Mouse (Mus musculus) spleen, postnatal 14 days (tissue): ENCODE measurements around the gene Phactr1.

Experiments
- DNase-seq, 2 experiments: peaks; one replicate each; pipeline ENCODE4 v3.0.0; 2021 to 2022; ENCODE audit warnings: low spot score in 2 of 2

The Phactr1 gene

DNA sequence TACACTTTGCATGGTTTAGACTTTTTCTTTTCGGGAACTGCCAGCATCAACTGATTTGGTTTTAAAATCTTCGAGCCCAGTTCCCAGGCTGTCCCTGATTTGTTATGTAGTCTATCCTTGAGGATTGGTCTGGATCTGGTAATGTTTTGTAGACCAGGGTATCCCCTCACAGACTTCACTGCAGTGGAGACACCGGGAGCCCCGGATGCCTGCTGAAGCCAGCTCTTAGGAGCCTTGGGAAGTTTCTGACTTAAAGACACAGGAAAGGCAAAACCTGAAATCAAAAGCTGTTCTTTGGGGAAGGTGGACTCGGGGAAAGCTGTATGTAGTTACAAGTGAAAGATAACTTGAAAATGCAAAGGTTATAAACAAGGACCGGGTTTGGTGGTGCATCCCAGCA lies 186.6 kb downstream of the Phactr1 start:
- DNase-seq: no peak

DNA sequence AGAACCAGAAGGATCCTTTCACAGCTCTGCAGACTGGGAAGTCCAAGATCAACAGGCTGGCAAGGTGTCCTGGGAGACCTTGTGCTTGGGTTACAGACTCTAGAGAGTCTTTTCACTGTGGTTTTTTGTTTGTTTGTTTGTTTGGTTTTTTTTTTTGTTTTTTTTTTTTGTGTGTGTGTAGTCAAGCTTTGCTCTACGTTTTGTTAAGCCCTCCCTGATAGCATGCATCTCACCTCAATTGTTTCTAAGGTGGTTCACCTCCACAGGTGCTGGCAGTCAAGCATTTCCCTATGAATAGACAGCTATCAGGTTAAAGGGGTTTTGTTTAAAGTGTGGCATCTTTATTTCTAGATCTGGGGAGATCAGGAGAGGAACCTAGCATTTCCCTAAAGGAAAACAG lies 191.7 kb downstream of the Phactr1 start:
- DNase-seq: no peak

DNA sequence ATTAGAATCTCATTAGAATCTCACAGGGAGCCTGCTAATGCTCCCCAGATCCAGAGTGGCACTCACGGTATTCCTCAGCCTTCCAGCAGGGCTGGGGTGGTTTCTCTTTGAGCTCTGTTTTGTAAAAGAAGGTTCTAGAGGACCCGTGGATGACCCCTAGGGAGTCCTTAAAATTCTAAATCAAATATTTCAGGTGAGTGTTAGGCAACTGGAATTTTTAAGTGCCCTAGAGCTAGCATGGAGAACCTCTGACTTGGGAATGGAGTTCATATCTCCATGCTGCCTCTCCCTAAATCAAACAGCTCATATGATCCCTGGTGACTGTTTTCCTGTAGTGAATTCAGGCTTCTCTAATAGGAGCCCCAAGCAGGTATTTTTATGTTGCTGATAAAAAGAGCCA lies 197.9 kb downstream of the Phactr1 start:
- no peak for DNase-seq

DNA sequence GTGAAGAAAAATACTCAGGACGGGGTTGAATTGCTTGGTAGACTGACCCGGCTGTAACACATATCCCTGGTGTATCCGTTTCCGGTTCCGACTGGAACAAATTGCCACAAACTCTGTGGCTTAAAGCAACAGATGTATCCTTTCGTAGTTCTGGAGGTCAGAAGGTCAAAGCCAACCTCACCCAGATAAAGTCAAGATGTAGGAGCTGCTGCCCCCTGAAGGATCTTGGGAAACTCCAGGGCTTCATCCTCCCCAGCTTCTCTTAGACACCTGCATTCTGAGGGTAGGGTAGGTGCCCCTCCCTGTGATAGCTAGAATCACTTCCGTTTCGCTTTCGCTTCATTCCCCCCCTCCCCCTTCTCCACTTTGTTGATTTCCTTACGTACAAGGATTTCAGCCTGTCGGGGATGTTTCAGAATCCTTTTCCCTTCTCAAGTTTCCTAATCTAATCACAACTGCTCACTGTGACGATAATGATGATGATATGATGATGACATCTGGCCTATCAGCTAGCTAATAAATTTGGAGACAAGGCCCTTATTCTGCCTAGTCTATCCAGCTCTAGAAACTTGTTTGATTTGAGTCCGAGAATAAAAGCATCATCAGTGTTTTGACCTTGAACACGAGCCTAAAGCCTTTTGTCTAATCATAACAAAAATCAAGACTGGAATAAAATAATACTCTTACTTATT lies 203.8 kb downstream of the Phactr1 start:
- no peak for DNase-seq

DNA sequence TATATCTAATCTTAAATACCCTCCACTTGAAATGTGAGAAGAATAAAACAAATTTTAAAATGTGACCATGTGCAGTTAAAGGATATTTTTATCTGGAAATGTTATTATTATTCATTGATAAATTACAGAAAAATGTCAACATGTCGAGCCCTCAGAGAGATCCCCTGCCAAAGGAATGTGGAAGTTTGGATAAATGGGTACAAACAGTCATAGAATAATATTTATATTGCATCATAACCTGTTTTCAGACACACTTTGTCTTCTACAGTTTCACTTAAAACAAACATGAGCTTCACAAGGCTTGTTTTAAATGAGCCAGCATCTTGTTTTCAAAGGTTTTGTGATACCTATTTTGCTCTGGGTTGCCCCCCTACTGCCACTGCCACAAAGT lies 204.3 kb downstream of the Phactr1 start:
- DNase-seq: no peak

DNA sequence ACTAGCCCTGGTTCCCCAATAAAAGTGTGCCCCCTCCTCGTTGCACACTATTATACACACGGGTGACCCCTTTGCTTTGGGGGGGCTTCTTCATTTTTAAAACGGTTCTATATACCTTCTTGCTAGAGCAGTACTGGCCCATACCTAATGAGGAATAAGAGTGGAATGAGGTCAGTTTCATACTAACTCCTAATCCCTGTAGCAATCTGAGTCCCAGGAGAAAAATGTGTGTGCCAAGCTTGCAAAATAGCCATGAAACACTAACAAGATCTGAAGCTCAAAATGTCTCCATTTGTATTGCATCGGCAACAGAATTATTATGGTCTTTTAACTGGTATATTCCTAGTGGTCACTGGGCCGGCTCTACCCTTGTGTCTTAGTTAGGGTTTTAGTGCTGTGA lies 207.3 kb downstream of the Phactr1 start:
- no peak for DNase-seq

DNA sequence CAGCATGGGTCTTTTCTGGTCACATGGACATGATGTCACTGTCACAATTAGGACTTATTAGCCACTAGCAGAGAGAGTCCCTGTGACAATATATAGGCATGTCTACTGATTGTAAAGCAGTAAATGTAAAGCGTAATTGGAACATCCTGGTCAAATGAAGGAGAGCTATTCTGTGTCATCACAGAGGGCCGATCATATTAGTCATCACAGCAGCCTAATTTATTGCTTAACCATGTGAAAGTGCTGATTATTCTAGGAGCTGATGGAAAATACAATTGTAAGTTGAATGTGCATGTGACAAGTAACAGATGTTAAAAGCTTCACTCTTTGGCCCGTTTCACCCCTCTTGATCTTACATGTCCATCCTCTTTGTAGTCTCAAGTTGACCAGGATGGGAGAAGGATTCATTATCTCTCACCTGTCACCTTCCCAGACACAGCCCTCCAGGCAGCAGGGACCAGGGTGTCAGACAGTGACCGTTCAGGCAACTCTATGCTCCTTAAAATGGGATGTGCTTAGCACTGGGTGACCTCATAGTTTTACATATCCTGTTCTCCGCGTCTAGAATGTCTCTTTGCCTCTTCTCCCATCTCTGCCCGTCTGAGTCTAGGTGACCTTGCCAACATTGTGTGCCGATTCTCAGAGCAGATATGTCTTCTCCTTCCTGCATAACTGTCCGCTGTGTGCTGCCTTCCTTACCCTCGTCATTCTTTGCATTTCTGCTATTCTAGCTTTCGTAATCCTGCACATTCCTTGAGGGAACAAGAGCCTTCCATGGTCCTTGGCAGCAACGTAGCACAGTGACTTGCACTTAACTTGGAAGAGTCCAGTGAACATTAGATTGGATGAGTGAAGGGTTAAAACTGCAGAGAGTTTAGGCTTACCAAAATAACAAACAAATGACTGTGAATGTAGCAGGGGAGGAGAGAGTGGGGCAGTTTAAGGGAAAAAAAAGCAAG lies 209.4 kb downstream of the Phactr1 start:
- no peak for DNase-seq

DNA sequence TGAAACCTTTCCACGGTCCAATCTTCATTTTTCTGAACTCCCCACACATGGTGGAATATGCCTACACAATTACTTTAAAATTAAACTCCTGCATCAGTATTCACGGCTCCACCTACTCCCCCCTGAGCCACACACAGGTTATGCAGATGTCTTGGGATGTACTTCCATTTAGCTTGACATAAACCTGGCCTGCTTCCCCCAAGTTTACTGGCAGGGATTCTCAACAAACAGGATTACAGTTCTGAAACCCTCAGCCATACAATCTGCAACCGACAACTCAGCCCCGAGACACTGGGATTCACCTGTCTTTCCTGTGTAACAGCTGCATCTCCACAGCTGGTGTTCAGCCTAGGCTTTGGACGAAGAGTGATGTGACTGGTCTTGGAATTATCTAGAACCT lies 210.2 kb downstream of the Phactr1 start:
- DNase-seq: no peak

DNA sequence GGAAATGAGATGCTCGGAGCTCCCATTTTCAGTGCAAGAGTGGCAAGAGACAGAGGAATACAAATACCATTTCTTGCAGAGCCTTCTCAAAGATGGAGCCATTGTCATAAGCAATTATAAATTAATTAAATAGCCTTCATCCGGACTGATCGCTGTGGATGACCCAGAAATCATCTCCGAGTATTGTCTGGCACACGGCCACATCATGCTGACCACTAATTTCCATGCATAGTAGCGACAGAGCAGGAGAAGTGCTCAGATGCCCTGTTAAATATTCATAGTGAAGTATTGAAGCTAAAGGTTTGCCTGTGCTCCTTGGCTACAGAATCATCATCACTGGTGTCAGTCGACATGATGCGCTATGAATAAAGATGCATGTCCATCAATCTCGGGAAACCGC lies 213.6 kb downstream of the Phactr1 start:
- no peak for DNase-seq

DNA sequence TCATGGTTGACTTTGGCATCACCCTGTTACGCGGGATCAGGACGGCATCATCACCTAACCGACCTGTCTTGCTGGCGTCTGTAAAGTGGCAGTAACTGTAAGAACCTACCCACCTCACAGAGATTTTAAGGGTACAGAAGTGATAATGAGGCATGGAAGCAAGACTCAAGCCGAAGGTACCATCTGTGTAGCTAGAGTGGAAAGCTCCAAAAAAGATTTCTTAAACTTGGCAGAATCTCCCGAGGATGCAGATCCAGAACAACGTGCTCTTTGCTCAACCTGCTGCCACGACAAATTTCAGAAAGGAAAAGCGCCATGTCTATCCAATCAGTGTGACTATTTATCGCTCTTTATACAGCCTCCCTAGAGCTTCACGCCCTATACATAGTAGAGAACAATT lies 214.2 kb downstream of the Phactr1 start:
- no peak for DNase-seq

DNA sequence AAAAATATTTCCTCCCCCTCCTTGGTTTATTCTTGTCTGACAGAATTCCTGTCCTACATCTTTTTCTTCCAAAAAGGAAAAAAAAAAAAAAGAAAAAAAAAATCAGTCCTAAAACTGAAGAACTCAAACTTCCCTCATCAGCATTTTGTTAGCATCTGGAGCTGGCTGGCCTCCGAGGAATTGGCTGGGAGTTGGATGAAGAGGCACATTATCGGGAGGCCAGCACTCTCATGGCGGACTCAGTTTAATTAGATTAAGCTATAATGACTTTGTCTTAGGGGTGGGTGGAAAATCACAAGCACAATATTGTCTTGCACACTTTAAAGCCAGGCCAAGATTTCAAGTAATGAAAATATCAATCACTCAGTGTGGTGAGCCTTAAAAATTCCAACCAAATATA lies 215.6 kb downstream of the Phactr1 start:
- DNase-seq: no peak

DNA sequence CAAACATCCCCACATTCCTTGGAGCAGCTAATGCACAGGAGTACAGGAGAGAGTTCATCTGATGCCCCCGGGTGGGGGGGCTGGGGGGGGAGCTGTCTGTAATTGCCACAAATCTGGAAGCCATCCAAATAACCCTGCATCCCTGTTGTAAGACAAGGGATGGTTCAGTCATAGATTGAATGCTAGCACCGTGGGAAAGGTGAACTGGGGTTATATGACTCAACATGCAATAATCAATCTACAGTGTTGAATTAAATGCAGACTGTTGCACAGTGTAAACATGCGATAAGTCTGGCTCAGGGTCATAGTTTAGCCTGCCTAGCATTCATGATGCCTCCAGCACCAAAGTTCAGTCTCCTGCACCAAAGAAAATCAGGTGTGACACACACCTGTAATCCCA lies 219.2 kb downstream of the Phactr1 start:
- DNase-seq: no peak

DNA sequence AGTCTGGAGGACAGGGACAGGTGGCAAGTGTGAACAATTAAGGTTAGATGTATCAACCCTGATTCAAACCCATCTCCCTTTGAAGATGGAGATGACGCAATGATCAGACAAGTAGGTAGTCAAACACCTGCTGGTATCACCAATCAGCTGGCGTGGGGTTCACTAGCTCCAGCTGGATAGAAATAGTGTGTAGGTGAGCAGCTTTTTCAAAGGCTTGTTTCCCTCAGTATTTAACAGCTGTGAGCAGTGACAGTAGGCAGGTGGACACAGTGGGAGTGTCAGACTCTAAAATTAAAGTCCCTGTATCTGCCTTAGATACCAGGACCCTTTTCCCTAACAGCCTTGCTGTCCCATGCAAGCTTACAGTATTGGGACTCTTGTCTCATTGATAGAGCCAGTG lies 221.4 kb downstream of the Phactr1 start:
- no peak for DNase-seq

DNA sequence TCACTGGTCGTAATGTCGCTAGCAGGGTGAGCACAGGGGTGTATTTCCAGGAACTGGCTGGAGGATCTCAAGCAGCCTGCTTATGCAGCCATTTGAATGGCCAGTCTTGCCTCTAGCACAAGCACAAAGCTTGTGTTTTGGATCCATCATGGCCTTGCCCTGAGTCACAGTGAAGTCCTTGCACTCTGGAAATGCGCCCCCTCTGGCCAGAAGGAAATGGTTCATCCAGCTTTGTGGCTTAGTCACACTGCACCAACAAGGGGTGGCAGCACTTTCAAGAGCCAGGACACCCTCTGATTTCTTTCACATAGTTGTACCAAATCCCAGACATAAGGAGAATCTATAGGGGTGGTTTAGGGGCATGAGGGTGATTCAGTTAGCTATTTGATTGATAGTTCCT lies 222.4 kb downstream of the Phactr1 start:
- no peak for DNase-seq

DNA sequence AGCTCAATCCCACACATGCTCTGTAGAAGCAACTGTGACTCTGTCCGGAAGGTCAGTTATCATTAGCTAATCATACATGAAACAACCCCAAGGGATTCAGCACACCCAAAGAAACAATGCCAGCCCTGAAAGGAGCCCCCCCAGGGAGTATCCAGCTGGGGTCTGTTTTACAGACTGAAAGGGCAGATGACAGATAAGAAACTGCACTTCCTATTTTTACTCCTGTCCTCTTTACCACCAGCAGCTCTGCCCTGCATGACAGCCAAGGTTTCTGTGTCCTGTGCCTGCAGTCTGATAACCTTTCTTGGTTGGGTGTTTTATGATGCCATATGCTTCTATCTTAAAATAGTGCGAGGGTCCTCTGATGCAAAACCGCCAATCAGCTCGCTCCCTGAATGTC lies 225.4 kb downstream of the Phactr1 start:
- DNase-seq: no peak

DNA sequence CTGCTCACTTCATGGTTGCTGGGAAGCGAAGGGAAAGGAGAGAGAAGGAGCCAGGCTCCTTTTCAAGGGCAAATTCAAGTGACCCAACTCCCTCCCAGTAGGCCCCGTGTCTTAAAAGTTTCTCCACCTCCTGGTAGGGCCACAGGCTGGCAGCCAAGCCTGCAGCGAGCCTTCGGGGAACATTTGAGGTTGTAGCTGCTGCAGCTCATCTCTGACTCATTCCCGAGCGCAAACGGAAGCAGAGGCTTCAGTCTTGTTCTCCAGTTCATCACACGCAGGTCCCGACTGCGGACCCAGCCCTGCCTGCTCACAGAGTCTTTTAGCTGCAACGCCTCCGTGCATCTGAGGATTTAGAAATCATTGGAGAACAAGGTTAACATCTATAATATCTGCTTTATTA lies 226.6 kb downstream of the Phactr1 start:
- DNase-seq: no peak

DNA sequence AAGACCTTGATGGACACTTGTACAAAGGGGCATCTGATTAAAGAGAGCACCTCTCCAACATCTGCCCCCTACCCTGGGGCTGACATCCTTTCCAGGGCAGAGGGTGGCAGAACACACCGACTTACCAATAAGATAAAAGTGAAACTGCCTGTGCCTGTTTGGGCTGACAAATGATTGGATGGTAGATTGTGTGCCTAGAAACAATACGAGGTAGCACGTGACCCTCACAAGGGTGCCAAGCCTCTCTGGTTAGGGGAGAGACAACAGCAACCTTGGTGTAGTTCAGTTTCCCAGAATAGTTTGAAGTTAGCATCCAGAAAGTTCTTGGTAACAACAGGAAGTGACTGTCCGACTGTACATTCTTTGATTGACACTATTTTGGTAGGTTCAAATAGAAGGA lies 234.7 kb downstream of the Phactr1 start:
- DNase-seq: no peak

DNA sequence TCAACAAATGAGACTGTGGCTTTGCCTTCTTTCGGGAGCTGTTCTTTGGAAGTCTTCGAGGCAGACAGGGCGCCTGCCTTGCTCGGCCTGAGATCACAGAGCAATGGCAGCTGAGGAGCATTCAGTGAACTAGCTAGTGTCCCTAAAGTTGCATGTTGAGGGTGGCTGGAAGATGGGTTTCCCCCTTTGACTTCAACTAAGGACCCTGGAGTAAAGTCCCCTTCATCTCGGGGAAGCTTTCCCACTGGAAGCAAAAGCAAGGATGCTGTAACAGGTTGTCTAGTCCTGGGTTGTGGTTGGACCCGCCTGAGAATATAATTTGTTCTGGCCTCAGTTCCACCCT lies 235.4 kb downstream of the Phactr1 start:
- DNase-seq: no peak

DNA sequence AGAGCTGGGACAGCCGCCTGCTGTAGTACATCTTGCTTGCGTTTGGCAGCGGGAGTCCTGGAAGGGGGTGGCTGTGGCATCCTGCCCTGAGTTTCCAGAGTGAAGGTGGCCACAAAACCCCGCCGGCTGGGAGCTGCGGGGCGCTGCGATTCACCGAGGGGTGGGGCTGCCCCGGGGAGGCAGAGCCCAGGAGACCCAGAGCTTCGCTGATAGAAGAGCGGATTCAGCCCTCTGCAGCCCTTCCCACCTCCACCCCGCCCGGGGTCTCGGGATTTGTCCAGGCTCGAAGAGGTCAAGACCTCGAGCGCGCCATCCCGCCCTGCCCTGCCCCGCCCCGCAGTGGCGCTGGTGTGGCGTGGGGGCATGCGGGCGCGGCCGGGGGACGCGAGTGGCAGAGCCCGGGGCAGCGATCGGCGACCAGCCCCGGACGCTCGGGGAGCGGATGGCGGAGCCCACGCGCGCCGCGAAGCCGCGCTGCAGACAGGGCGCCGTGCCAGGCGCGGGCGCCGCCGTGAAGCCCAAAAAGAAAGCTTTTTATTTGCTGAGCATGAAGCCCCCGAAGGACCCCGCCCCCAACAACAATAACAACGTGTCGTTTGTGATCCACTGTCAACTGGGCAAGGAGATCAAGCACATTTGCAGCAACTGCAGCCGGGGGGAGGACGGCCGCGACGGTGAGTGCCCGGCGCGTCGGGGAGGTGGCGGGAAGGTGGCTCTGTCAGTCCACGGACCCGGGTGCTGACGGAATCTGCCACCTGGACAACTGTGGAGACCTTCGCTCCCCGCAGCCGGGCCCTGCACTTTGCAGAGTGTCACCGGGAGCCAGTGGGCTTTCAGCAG lies 236.0 kb downstream of the Phactr1 start:
- DNase-seq: no peak

DNA sequence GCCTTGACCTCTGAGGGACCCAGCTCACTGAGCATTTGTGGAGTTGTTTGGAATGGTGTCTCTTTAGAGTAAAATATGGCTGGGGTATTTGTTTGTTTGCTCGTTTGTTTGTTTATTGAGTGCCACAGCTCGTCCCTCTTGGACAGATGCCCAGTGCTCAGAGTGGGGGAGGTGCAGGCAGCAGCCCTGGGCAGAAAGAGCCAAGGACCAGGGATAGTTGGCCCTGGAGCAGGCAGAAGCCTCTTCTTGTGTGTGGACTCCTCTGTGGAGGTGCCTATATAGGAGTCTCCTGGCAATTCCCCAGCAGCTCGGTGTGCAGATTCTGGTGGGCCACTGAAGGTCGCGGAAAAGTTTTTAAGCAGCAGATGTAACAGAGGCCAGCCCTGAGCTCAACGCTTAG lies 236.8 kb downstream of the Phactr1 start:
- no peak for DNase-seq

DNA sequence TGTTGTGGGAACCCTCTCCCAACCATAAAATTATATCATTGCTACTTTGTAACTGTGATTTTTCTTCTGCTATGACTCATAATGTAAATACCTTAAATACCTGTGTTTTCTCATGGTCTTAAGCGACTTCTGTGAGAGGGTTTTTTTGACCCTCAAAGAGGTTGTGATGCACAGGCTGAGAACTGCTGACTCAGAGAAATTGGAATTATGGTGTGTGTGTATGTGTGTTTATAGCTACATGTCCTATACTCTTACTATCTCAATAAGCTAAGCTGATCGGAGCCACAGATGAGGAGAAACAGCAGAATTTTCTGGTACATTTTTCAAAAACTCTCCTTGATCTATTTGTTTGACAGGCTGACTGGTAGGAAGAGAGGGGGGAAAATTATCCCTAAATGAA lies 239.6 kb downstream of the Phactr1 start:
- DNase-seq: no peak

DNA sequence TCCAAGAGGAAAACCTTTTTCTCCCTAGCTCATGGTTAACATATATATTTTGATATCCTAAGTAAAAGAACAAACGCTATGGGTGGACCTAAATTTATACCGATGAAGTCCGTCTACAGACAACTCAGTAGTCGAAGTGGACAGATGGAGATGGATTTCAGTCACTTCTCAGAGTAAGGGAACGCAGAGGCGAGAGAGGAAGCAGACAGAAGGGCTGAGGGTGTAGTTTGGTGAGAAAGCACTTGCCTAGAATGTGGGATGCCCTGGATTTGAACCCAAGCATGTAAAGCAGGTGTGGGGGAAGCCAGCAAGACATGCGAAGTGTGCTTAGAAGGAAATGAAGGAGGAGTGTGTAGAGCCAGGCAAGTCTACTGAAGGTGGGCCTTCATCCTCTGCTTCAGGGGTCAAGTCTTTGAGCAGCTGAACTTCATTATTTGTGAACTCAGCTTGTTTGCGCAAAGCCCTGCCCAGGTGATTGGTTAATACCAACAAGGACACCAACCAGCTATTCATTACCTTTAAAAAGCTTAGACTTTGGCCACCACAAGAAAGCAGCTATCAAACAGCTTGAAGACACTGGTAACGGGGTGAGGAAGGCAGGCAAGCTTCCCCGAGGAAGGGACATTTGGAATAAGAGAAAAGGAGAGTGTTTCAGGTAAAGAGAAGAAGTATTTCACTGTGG lies 241.5 kb downstream of the Phactr1 start:
- no peak for DNase-seq
